Mouse (Mus musculus) limb, embryonic 12.5 days (tissue): Measurements from ENCODE around the gene Mmab. TPM values are rescaled to one million over a fixed set of nuclear protein-coding genes. Genes with fewer than 3 reads are reported as not detected.
A peak's percentile ranks its signal among the peaks of the same experiment; 100 is the strongest.

Experiments
- ATAC-seq: fragments of 200-750 bp; cut with Nextera tagmentation; 2 replicates; pipeline ENCODE4 v1.8.0; 2017; ENCODE audit warnings: low read depth, moderate TSS enrichment; ENCODE audit not compliant: insufficient number of reproducible peaks, insufficient read depth, low FRiP score, low TSS enrichment
- H3K27ac ChIP-seq: fragments of 300-500 bp; sonication (generic); 2 replicates; pipeline ENCODE4 v1.5.1; 2016; ENCODE audit warnings: mild to moderate bottlenecking, moderate library complexity
- H3K27me3 ChIP-seq: fragments of 300-500 bp; sonication (generic); 2 replicates; pipeline ENCODE4 v1.6.1; 2016; ENCODE audit warnings: mild to moderate bottlenecking, moderate library complexity
- H3K36me3 ChIP-seq: fragments of 300-500 bp; sonication (generic); 2 replicates; pipeline ENCODE4 v1.6.1; 2016; ENCODE audit warnings: mild to moderate bottlenecking, moderate library complexity
- H3K4me1 ChIP-seq: fragments of 300-500 bp; sonication (generic); replicated peaks from 2 replicates; pipeline ENCODE4 v1.6.1; 2016
- H3K4me2 ChIP-seq: fragments of 300-500 bp; sonication (generic); 2 replicates; pipeline ENCODE4 v1.6.1; 2016; ENCODE audit warnings: mild to moderate bottlenecking, moderate library complexity
- H3K4me3 ChIP-seq: fragments of 300-500 bp; sonication (generic); replicated peaks from 2 replicates; pipeline ENCODE4 v1.5.1; 2016; ENCODE audit warnings: mild to moderate bottlenecking
- H3K9ac ChIP-seq: fragments of 300-500 bp; sonication (generic); replicated peaks from 2 replicates; pipeline ENCODE4 v1.6.1; 2016; ENCODE audit warnings: mild to moderate bottlenecking, moderate library complexity
- H3K9me3 ChIP-seq: fragments of 300-500 bp; sonication (generic); 2 replicates; pipeline ENCODE4 v1.6.1; 2016; ENCODE audit warnings: mild to moderate bottlenecking, moderate library complexity
- WGBS: fragments of 180-500 bp; shearing (Covaris S2); methylation state at CpG from one replicate; pipeline ENCODE4 v1.1.7; 2016; 5-methylcytosine and 5-hydroxymethylcytosine counted together
- polyA plus RNA-seq: library from polyadenylated mRNA; unstranded; fragments of >200 nt; fragmentation: Nextera tagmentation; extraction: Ambion mirVana; gene quantifications from 2 replicates; pipeline ENCODE4 v1.2.1, GENCODE M21; 2016

The Mmab gene
- 36.0 and 39.9 TPM in 2 replicates for polyA plus RNA-seq

GRCm38 (mm10) chr5:114443566-114444367 lies at the start of gene Mmab, which contains the start of gene Mvk:
Mmab (minus strand) TSS chr5:114444060.
Mvk (plus strand) TSS chr5:114444269.
- Histone ChIP-seq H3K4me3 (peak within 1 kb of the TSS; percentile 66), H3K27ac (peak within 1 kb of the TSS; percentile 50; the same call in 1 of the 2 replicates), H3K4me2 (peak within 1 kb of the TSS; percentile 83), H3K36me3 (peaks cover 32% of the 10 kb centered on the region), H3K27me3 (no peaks in the 10 kb centered on the region), H3K4me1 (peaks cover 8% of the 10 kb centered on the region), H3K9ac (peak within 1 kb of the TSS; percentile 69), H3K9me3 (no peaks in the 10 kb centered on the region)
- 2% methylated on average over 43 of the region's 43 CpGs for WGBS
- ATAC-seq, result peak; percentile 98

GRCm38 (mm10) chr5:114490241-114490640 lies 46.4 kb upstream of the Mmab start:
- H3K9ac ChIP-seq, result no peak overlapping the region
- H3K4me3 ChIP-seq, result no peak overlapping the region
- 95% methylated on average over 8 of the region's 8 CpGs for WGBS

GRCm38 (mm10) chr5:114489570-114489969 lies 45.7 kb upstream of the Mmab start:
- 83% methylated on average over 6 of the region's 6 CpGs for WGBS
- Histone ChIP-seq H3K4me2 (no peak overlapping the region), H3K36me3 (no peaks in the 10 kb centered on the region), H3K4me3 (no peak overlapping the region), H3K27ac (no peak overlapping the region), H3K9ac (no peak overlapping the region), H3K27me3 (0 out of 2 replicates have a peak, but pooled peaks cover 2% of the 10 kb centered on the region), H3K9me3 (no peaks in the 10 kb centered on the region), H3K4me1 (no peaks in the 10 kb centered on the region)
- ATAC-seq, result no peak

More at GRCm38 (mm10) chr5:114490241-114490640, 46.4 kb upstream of the Mmab start:
- Histone ChIP-seq H3K4me2 (no peak overlapping the region), H3K27ac (no peak overlapping the region), H3K9me3 (no peaks in the 10 kb centered on the region), H3K36me3 (no peaks in the 10 kb centered on the region), H3K27me3 (no peaks in the 10 kb centered on the region), H3K4me1 (no peaks in the 10 kb centered on the region)
- ATAC-seq, result no peak

- Histone ChIP-seq H3K9ac (no peak overlapping the region), H3K27ac (no peak overlapping the region), H3K9me3 (no peaks in the 10 kb centered on the region), H3K4me1 (peaks cover 6% of the 10 kb centered on the region; the same call in 1 of the 2 replicates), H3K27me3 (peaks cover 13% of the 10 kb centered on the region; the same call in 1 of the 2 replicates), H3K4me2 (no peak overlapping the region), H3K36me3 (no peaks in the 10 kb centered on the region), H3K4me3 (no peak overlapping the region)
- ATAC-seq, result no peak
- WGBS, result 89% methylated on average over 14 of the region's 14 CpGs
Observed at GRCm38 (mm10) chr5:114485685-114486084, 41.8 kb upstream of the Mmab start.

GRCm38 (mm10) chr5:114482587-114483011 lies 38.7 kb upstream of the Mmab start:
- no peaks in the 10 kb centered on the region for H3K9me3 ChIP-seq
- H3K4me3 ChIP-seq, result no peak overlapping the region
- H3K36me3 ChIP-seq, result no peaks in the 10 kb centered on the region
- H3K27me3 ChIP-seq, result peaks cover 27% of the 10 kb centered on the region
- H3K27ac ChIP-seq, result 0 out of 2 replicates have a peak overlapping the region, but pooled peaks have one; percentile 17
- ATAC-seq, result no peak
- peak overlapping the region; percentile 33; the same call in 1 of the 2 replicates for H3K4me2 ChIP-seq
- 0 out of 2 replicates have a peak overlapping the region, but pooled peaks have one; percentile 34 for H3K9ac ChIP-seq
- peaks cover 6% of the 10 kb centered on the region; the same call in 1 of the 2 replicates for H3K4me1 ChIP-seq
- 14% methylated on average over 14 of the region's 14 CpGs for WGBS

GRCm38 (mm10) chr5:114478267-114478666 lies 34.4 kb upstream of the Mmab start:
- Histone ChIP-seq H3K27me3 (peaks cover 51% of the 10 kb centered on the region), H3K27ac (no peak overlapping the region), H3K4me3 (no peak overlapping the region), H3K9me3 (no peaks in the 10 kb centered on the region), H3K4me2 (no peak overlapping the region), H3K36me3 (no peaks in the 10 kb centered on the region), H3K9ac (no peak overlapping the region), H3K4me1 (peaks cover 16% of the 10 kb centered on the region)
- ATAC-seq, result no peak
- WGBS, result 82% methylated on average over 12 of the region's 12 CpGs

- Histone ChIP-seq H3K36me3 (no peaks in the 10 kb centered on the region), H3K9ac (no peak overlapping the region), H3K27me3 (peaks cover 42% of the 10 kb centered on the region), H3K27ac (no peak overlapping the region), H3K9me3 (peaks cover 8% of the 10 kb centered on the region; the same call in 1 of the 2 replicates), H3K4me2 (peak overlapping the region; percentile 34), H3K4me3 (no peak overlapping the region), H3K4me1 (peaks cover 10% of the 10 kb centered on the region)
- 22% methylated on average over 35 of the region's 35 CpGs for WGBS
- no peak for ATAC-seq
Observed at GRCm38 (mm10) chr5:114474741-114475491, 31.1 kb upstream of the Mmab start.

GRCm38 (mm10) chr5:114470359-114470758 lies 26.5 kb upstream of the Mmab start:
- Histone ChIP-seq H3K27me3 (peaks cover 26% of the 10 kb centered on the region), H3K4me1 (peaks cover 36% of the 10 kb centered on the region)
- 73% methylated on average over 3 of the region's 3 CpGs for WGBS

GRCm38 (mm10) chr5:114468007-114468406 lies 24.1 kb upstream of the Mmab start:
- Histone ChIP-seq H3K4me2 (peak overlapping the region; percentile 60; the same call in 1 of the 2 replicates), H3K9me3 (peaks cover 8% of the 10 kb centered on the region; the same call in 1 of the 2 replicates), H3K27ac (peak overlapping the region; percentile 66), H3K4me3 (no peak overlapping the region), H3K9ac (no peak overlapping the region), H3K36me3 (no peaks in the 10 kb centered on the region), H3K4me1 (peaks cover 26% of the 10 kb centered on the region), H3K27me3 (0 out of 2 replicates have a peak, but pooled peaks cover 9% of the 10 kb centered on the region)
- 66% methylated on average over 4 of the region's 4 CpGs for WGBS
- ATAC-seq, result no peak

More at GRCm38 (mm10) chr5:114470359-114470758, 26.5 kb upstream of the Mmab start:
- Histone ChIP-seq H3K36me3 (no peaks in the 10 kb centered on the region), H3K4me3 (no peak overlapping the region), H3K9me3 (peaks cover 8% of the 10 kb centered on the region; the same call in 1 of the 2 replicates), H3K27ac (no peak overlapping the region), H3K4me2 (no peak overlapping the region), H3K9ac (no peak overlapping the region)
- ATAC-seq, result no peak

GRCm38 (mm10) chr5:114467430-114467829 lies 23.6 kb upstream of the Mmab start:
- Histone ChIP-seq H3K27ac (peak overlapping the region; percentile 66), H3K36me3 (no peaks in the 10 kb centered on the region), H3K4me3 (peak overlapping the region; percentile 32), H3K9me3 (peaks cover 8% of the 10 kb centered on the region; the same call in 1 of the 2 replicates), H3K9ac (peak overlapping the region; percentile 58), H3K4me1 (peaks cover 26% of the 10 kb centered on the region), H3K4me2 (peak overlapping the region; percentile 60), H3K27me3 (0 out of 2 replicates have a peak, but pooled peaks cover 5% of the 10 kb centered on the region)
- WGBS, result under 1% methylated on average over 8 of the region's 13 CpGs
- no peak for ATAC-seq
